14 mouse cellular contexts compared by ENCODE assay signal in genomic region chr1:72858874-72859273, GRCm38 (mm10). TPM values are rescaled to one million over a fixed set of nuclear protein-coding genes. Genes with fewer than 3 reads are reported as not detected.
DNase-seq lines count a peak whose midpoint lies in the region; ATAC-seq and TF ChIP-seq lines count a peak whose summit lies in the region.
"Had no signal": no experiment of that assay in that cellular context is flagged by ENCODE, and none has a peak within 500 bp of the region (broad histone marks: within the 10 kb centered on the region; RNA-seq: fewer than 3 reads in every experiment).

No protein-coding gene starts in this region.

- H3K27ac ChIP-seq in forebrain, postnatal 0 days (ENCODE audit: low read depth, low read length): no peak overlapping the region
- H3K27ac ChIP-seq in midbrain, embryonic 13.5 days: peak overlapping the region; percentile 66
- H3K27ac ChIP-seq: embryonic facial prominence, embryonic 15.5 days; intestine, embryonic 15.5 days had no signal

- WGBS in forebrain, postnatal 0 days: 35% methylated on average over 5 of the region's 5 CpGs
- WGBS in midbrain, embryonic 13.5 days: 10% methylated on average over 5 of the region's 5 CpGs

- no peaks in the 10 kb centered on the region; the same call in 1 of the 2 replicates for H3K36me3 ChIP-seq in forebrain, postnatal 0 days (ENCODE audit: insufficient read depth)
- H3K36me3 ChIP-seq in midbrain, embryonic 13.5 days: no peaks in the 10 kb centered on the region

- H3K27me3 ChIP-seq in forebrain, postnatal 0 days (ENCODE audit: insufficient read depth, low read length): no peaks in the 10 kb centered on the region
- no peaks in the 10 kb centered on the region for H3K27me3 ChIP-seq in midbrain, embryonic 13.5 days
- H3K27me3 ChIP-seq: embryonic facial prominence, embryonic 15.5 days; intestine, embryonic 15.5 days had no signal

- H3K4me3 ChIP-seq in forebrain, postnatal 0 days (ENCODE audit: low read depth, low read length): no peak overlapping the region
- no peak overlapping the region for H3K4me3 ChIP-seq in midbrain, embryonic 13.5 days (replicated peaks)
- H3K4me3 ChIP-seq: embryonic facial prominence, embryonic 15.5 days; intestine, embryonic 15.5 days had no signal

- no peak overlapping the region for H3K9ac ChIP-seq in forebrain, postnatal 0 days
- H3K9ac ChIP-seq in midbrain, embryonic 13.5 days (replicated peaks): no peak overlapping the region
- H3K9ac ChIP-seq: embryonic facial prominence, embryonic 15.5 days; intestine, embryonic 15.5 days had no signal

- H3K4me1 ChIP-seq in forebrain, postnatal 0 days (ENCODE audit: insufficient read depth): peaks cover 6% of the 10 kb centered on the region; the same call in 1 of the 2 replicates
- H3K4me1 ChIP-seq in midbrain, embryonic 13.5 days (replicated peaks): peaks cover 12% of the 10 kb centered on the region
- H3K4me1 ChIP-seq: intestine, embryonic 15.5 days had no signal

- intact Hi-C loops in left cerebral cortex, postnatal 4 days (cut with DNase I): loop anchor here (10.0 kb wide), 1 partner anchor 224 kb away; no protein-coding TSS in a partner anchor
- intact Hi-C loops in heart, postnatal 10 days (cut with DNase I): loop anchor here (10.0 kb wide), 1 partner anchor 234 kb away; no protein-coding TSS in a partner anchor

- no peak overlapping the region for H3K4me2 ChIP-seq in forebrain, postnatal 0 days (ENCODE audit: low read depth)
- no peak overlapping the region for H3K4me2 ChIP-seq in midbrain, embryonic 13.5 days (replicated peaks)
- H3K4me2 ChIP-seq: embryonic facial prominence, embryonic 15.5 days; intestine, embryonic 15.5 days; liver, embryonic 11.5 days had no signal

- no peak for TF ChIP-seq CTCF in forebrain, postnatal 0 days (IDR thresholded peaks at IDR 0.05; ENCODE audit: low read depth)

- no peaks in the 10 kb centered on the region for H3K9me3 ChIP-seq in forebrain, postnatal 0 days (ENCODE audit: low read length)
- no peaks in the 10 kb centered on the region for H3K9me3 ChIP-seq in midbrain, embryonic 13.5 days
- H3K9me3 ChIP-seq: embryonic facial prominence, embryonic 15.5 days; intestine, embryonic 15.5 days had no signal

- peak; percentile 79 for DNase-seq in left cerebral cortex, postnatal 4 days
- no peak for DNase-seq in left cerebral cortex, adult 11 months (ENCODE audit: low spot score)
- DNase-seq in forebrain, postnatal 0 days: peak; percentile 57
- DNase-seq in heart, postnatal 10 days: no peak
- DNase-seq in thymus, postnatal 10 days (ENCODE audit: low spot score in 2 of 2): no peak
- DNase-seq: kidney, postnatal 4 days; lung, postnatal 14 days; thymus, postnatal 25 days had no signal

- ATAC-seq in forebrain, postnatal 0 days: peak; percentile 56
- ATAC-seq in midbrain, embryonic 13.5 days: peak; percentile 73
- ATAC-seq in erythroblast, adult 5-6 weeks (replicated peaks; ENCODE audit: low FRiP score, poor library complexity, severe bottlenecking): no peak
- no peak for ATAC-seq in megakaryocyte-erythroid progenitor cell, adult 5-6 weeks (replicated peaks; ENCODE audit: low FRiP score, low TSS enrichment, poor library complexity, severe bottlenecking)
- ATAC-seq: intestine, embryonic 15.5 days had no signal

RNA-seq across cellular contexts. Expression of gene Igfbp5, which starts 15.8 kb away (rescaled TPM):
- 100 to 1,000 TPM; 114 to 119 TPM for total RNA-seq in left cerebral cortex, postnatal 4 days (2021)
- total RNA-seq in forebrain, postnatal 0 days (2014; rRNA removed): 68.2 and 104 TPM in 2 replicates
- polyA plus RNA-seq in forebrain, postnatal 0 days (2015; fragmentation: Nextera tagmentation; extraction: Ambion mirVana): 26.1 and 36.2 TPM in 2 replicates
- polyA plus RNA-seq in midbrain, embryonic 13.5 days (2015; fragmentation: Nextera tagmentation; extraction: Ambion mirVana): 28.7 and 31.8 TPM in 2 replicates
- total RNA-seq in erythroblast, adult 5-6 weeks (2015; ENCODE audit: low replicate concordance): 2.3 and 3.3 TPM in 2 replicates
- 0.42 and 2.5 TPM in 2 replicates for total RNA-seq in erythroblast, adult 5-6 weeks (2017; ENCODE audit: low replicate concordance)
- total RNA-seq in megakaryocyte-erythroid progenitor cell, adult 5-6 weeks (2014; fragmentation: Nextera tagmentation): not detected in 2 replicates
- 0.53 TPM in 1 of 2 replicates, not detected in the other for total RNA-seq in megakaryocyte-erythroid progenitor cell, adult 5-6 weeks (2017)
- total RNA-seq in heart, postnatal 10 days (2021): 100 to 1,000 TPM; 152 to 192 TPM

RNA-seq across cellular contexts. Expression of gene Igfbp2, which starts 34.6 kb away (rescaled TPM):
- 100 to 1,000 TPM; 157 to 158 TPM for total RNA-seq in left cerebral cortex, postnatal 4 days (2021)
- 311 and 330 TPM in 2 replicates for total RNA-seq in forebrain, postnatal 0 days (2014; rRNA removed)
- 341 and 409 TPM in 2 replicates for polyA plus RNA-seq in forebrain, postnatal 0 days (2015; fragmentation: Nextera tagmentation; extraction: Ambion mirVana)
- 294 and 385 TPM in 2 replicates for polyA plus RNA-seq in midbrain, embryonic 13.5 days (2015; fragmentation: Nextera tagmentation; extraction: Ambion mirVana)
- total RNA-seq in erythroblast, adult 5-6 weeks (2015; ENCODE audit: low replicate concordance): not detected in 2 replicates
- not detected in 2 replicates for total RNA-seq in erythroblast, adult 5-6 weeks (2017; ENCODE audit: low replicate concordance)
- not detected in 2 replicates for total RNA-seq in megakaryocyte-erythroid progenitor cell, adult 5-6 weeks (2014; fragmentation: Nextera tagmentation)
- total RNA-seq in megakaryocyte-erythroid progenitor cell, adult 5-6 weeks (2017): not detected in 2 replicates
- total RNA-seq in heart, postnatal 10 days (2021): 1 to 10 TPM in 1 of 2 experiments, under 1 TPM in 1; 0.86 to 2.1 TPM

Comparison
In these comparisons a context has a peak if more than half of its experiments do, and no peak if none do; other contexts are left out.
1. DNase-seq: peak in left cerebral cortex, postnatal 4 days (single experiment) and forebrain, postnatal 0 days (single experiment); none in left cerebral cortex, adult 11 months (single experiment), heart, postnatal 10 days (0 of 2) and thymus, postnatal 10 days (0 of 2).
2. ATAC-seq: peak in forebrain, postnatal 0 days (single experiment) and midbrain, embryonic 13.5 days (single experiment); none in erythroblast, adult 5-6 weeks (single experiment) and megakaryocyte-erythroid progenitor cell, adult 5-6 weeks (single experiment).
3. RNA of gene Igfbp5, which starts 15.8 kb away (total RNA-seq): 152 to 192 TPM in heart, postnatal 10 days, 114 to 119 TPM in left cerebral cortex, postnatal 4 days and 68.2 to 104 TPM in forebrain, postnatal 0 days; 0.42 to 3.3 TPM in erythroblast, adult 5-6 weeks and 0.53 TPM in megakaryocyte-erythroid progenitor cell, adult 5-6 weeks; every median in the first group is over 10 times any median in the second.
4. RNA of gene Igfbp2, which starts 34.6 kb away (total RNA-seq): 311 to 330 TPM in forebrain, postnatal 0 days and 157 to 158 TPM in left cerebral cortex, postnatal 4 days; 0.86 to 2.1 TPM in heart, postnatal 10 days, not detected in erythroblast, adult 5-6 weeks and not detected in megakaryocyte-erythroid progenitor cell, adult 5-6 weeks; every median in the first group is over 10 times any median in the second.